Mouse (Mus musculus): ENCODE results near the gene Ltk.

- TF ChIP-seq CTCF (IDR thresholded peaks at IDR 0.05) (no peak), EP300 (IDR thresholded peaks at IDR 0.05) (no peak)
Measured at GRCm38 (mm10) chr2:119763924-119764323, 3.7 kb upstream of the Ltk start.
